Mouse (Mus musculus): Measurements from ENCODE around the gene Tango6. TPM values are rescaled to one million over a fixed set of nuclear protein-coding genes. Genes with fewer than 3 reads are reported as not detected.

The Tango6 gene
- polyA plus RNA-seq, 1 experiment from 2014 or later: 6.0 TPM

DNA sequence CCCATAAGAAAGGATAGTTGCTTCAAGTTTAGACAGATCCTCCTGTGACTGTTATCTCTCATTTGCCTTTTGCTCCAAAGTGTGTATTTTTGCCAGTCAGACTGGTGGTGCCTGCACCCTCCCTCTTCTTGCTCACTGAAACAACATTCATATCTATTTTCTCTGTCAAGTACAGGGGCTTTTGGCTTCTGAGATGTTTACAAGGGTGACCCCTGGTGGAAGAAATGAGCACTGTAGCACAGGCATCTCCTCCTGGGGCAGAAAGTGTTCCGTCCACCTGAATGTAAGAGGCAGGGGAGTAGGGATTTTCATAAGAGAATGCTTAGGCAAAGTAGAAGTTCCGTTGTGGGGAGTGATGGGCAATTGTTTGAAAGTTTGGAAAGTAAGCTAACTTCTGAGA, 35.5 kb upstream of the Tango6 start:
- WGBS: 48% methylated on average over 2 of the region's 2 CpGs
- H3K9me3 ChIP-seq: no peaks in the 10 kb centered on the region
- H3K4me1 ChIP-seq (replicated peaks): no peaks in the 10 kb centered on the region
- no peak overlapping the region for H3K27ac ChIP-seq (replicated peaks)
- no peak overlapping the region for H3K4me2 ChIP-seq
- no peak overlapping the region for H3K4me3 ChIP-seq
- H3K9ac ChIP-seq: no peak overlapping the region
- H3K27me3 ChIP-seq: no peaks in the 10 kb centered on the region
- ATAC-seq (ENCODE audit: low read depth): no peak
- H3K36me3 ChIP-seq: no peaks in the 10 kb centered on the region

DNA sequence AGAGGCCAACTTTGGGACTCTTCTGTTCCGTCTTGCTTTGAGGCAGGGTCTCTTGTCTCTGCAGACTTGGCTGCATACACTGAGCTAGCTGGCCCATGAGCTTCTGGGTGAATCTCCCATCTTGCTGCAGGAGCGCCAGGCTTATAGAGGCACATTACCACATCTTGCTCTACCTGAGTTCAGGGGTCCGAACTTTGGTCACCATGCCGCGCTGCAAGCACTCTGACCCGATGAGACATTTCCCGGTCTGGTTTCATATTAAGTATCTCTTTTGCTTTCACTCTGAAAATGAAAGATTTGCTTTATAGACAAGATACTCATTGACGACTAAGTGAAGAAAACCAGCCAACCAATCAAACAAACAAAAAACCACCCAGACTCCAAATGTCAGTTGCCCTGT, 34.4 kb upstream of the Tango6 start:
- no peak overlapping the region for H3K4me3 ChIP-seq
- no peaks in the 10 kb centered on the region for H3K4me1 ChIP-seq (replicated peaks)
- 92% methylated on average over 8 of the region's 8 CpGs for WGBS
- H3K9ac ChIP-seq: no peak overlapping the region
- H3K4me2 ChIP-seq: no peak overlapping the region
- no peak overlapping the region for H3K27ac ChIP-seq (replicated peaks)
- H3K36me3 ChIP-seq: no peaks in the 10 kb centered on the region
- no peaks in the 10 kb centered on the region for H3K9me3 ChIP-seq
- ATAC-seq (ENCODE audit: low read depth): no peak
- no peaks in the 10 kb centered on the region for H3K27me3 ChIP-seq

DNA sequence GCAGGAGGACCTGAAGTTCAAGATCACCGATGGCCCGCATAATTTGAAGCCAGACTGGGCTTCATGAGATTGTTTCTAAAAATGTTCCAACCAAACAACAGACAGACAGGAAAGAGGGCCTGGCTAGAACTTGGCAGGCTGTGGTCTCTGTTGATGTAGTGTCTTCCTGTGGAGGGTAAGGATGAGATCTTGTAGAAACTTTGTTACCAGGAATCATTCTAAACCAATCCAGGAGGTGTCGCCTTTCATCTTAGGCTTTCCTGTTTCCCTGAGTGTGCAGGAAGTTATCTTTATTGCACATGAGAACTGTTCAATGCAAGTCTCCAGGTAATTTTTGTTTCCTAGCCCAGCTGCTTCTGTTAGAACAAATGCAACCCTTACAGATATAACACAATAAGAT, 30.9 kb upstream of the Tango6 start:
- no peak overlapping the region for H3K27ac ChIP-seq (replicated peaks)
- no peak overlapping the region for H3K4me3 ChIP-seq
- no peak overlapping the region for H3K4me2 ChIP-seq
- H3K9me3 ChIP-seq: no peaks in the 10 kb centered on the region
- H3K27me3 ChIP-seq: no peaks in the 10 kb centered on the region
- H3K4me1 ChIP-seq (replicated peaks): no peaks in the 10 kb centered on the region
- no peak overlapping the region for H3K9ac ChIP-seq
- WGBS: 84% methylated on average over 3 of the region's 3 CpGs
- no peak for ATAC-seq (ENCODE audit: low read depth)
- H3K36me3 ChIP-seq: no peaks in the 10 kb centered on the region

- Histone ChIP-seq H3K4me1 (replicated peaks) (no peaks in the 10 kb centered on the region), H3K27me3 (no peaks in the 10 kb centered on the region), H3K4me3 (no peak overlapping the region), H3K9me3 (no peaks in the 10 kb centered on the region), H3K36me3 (no peaks in the 10 kb centered on the region), H3K27ac (replicated peaks) (no peak overlapping the region), H3K4me2 (no peak overlapping the region), H3K9ac (no peak overlapping the region)
- ATAC-seq (ENCODE audit: low read depth): no peak
Measured at GRCm38 (mm10) chr8:106656046-106656445, 26.8 kb upstream of the Tango6 start.

DNA sequence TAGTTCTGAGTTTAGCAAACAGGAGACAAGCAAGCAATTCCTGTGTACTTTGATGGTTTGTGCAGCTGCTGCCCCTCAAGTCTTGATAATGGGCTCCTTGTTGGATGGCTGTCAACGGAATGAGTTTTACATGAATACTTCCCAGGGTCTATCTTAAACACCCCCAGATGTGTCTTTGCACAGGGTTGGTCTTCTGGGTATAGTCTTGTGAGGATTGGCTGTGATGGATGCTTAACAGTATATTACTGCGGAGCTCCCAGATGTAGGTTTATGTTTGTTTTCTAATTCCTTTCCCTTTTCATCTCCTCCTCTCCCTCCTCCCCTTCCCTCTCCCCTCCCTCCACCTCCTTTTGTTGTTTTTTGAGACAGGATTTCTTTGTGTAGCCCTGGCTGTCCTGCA, 10.1 kb upstream of the Tango6 start:
- no peaks in the 10 kb centered on the region for H3K36me3 ChIP-seq
- no peak overlapping the region for H3K9ac ChIP-seq
- H3K9me3 ChIP-seq: no peaks in the 10 kb centered on the region
- H3K4me3 ChIP-seq: no peak overlapping the region
- no peak for ATAC-seq (ENCODE audit: low read depth)
- 56% methylated on average over 2 of the region's 2 CpGs for WGBS
- H3K27me3 ChIP-seq: no peaks in the 10 kb centered on the region
- no peak overlapping the region for H3K4me2 ChIP-seq
- H3K27ac ChIP-seq (replicated peaks): no peak overlapping the region
- 0 out of 2 replicates have a peak, but pooled peaks cover 6% of the 10 kb centered on the region for H3K4me1 ChIP-seq (replicated peaks)

DNA sequence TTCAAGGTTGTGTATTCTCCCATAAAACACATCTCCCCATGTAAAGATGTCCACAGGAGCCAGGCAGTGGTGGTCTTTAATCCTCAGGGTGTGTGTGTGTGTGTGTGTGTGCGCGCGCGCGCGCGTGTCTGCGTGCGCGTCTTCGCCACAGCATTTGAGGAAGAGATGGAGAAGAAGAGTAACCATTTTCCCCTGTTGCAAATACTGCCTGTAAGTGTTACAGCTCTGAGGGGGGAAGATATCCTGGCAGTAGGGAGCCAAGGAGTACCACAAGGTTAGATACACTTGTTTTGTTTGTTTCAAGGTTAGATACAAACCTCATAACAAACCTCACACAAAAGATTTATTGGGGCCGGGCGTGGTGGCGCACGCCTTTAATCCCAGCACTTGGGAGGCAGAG, 8.6 kb upstream of the Tango6 start:
- H3K9me3 ChIP-seq: no peaks in the 10 kb centered on the region
- no peak overlapping the region for H3K4me3 ChIP-seq
- H3K9ac ChIP-seq: no peak overlapping the region
- no peak overlapping the region for H3K4me2 ChIP-seq
- ATAC-seq (ENCODE audit: low read depth): no peak
- H3K27me3 ChIP-seq: no peaks in the 10 kb centered on the region
- H3K4me1 ChIP-seq (replicated peaks): 0 out of 2 replicates have a peak, but pooled peaks cover 6% of the 10 kb centered on the region
- H3K36me3 ChIP-seq: no peaks in the 10 kb centered on the region
- H3K27ac ChIP-seq (replicated peaks): no peak overlapping the region
- WGBS: 98% methylated on average over 15 of the region's 15 CpGs

GRCm38 (mm10) chr8:106674894-106675293, 8.0 kb upstream of the Tango6 start:
- no peak for ATAC-seq (ENCODE audit: low read depth)
- Histone ChIP-seq H3K4me2 (no peak overlapping the region), H3K27ac (replicated peaks) (no peak overlapping the region), H3K9ac (no peak overlapping the region), H3K4me1 (replicated peaks) (0 out of 2 replicates have a peak, but pooled peaks cover 6% of the 10 kb centered on the region), H3K9me3 (no peaks in the 10 kb centered on the region), H3K36me3 (no peaks in the 10 kb centered on the region), H3K4me3 (no peak overlapping the region), H3K27me3 (no peaks in the 10 kb centered on the region)
- WGBS: 80% methylated on average over 8 of the region's 8 CpGs

- Histone ChIP-seq H3K9me3 (no peaks in the 10 kb centered on the region), H3K27ac (replicated peaks) (no peak overlapping the region), H3K36me3 (no peaks in the 10 kb centered on the region), H3K4me1 (replicated peaks) (peaks cover 3% of the 10 kb centered on the region; the same call in 1 of the 2 replicates), H3K9ac (no peak overlapping the region), H3K4me3 (no peak overlapping the region), H3K27me3 (no peaks in the 10 kb centered on the region), H3K4me2 (no peak overlapping the region)
- WGBS: 92% methylated on average over 4 of the region's 4 CpGs
- ATAC-seq (ENCODE audit: low read depth): no peak
Measured at GRCm38 (mm10) chr8:106684387-106684786, 1.5 kb downstream of the Tango6 start.

DNA sequence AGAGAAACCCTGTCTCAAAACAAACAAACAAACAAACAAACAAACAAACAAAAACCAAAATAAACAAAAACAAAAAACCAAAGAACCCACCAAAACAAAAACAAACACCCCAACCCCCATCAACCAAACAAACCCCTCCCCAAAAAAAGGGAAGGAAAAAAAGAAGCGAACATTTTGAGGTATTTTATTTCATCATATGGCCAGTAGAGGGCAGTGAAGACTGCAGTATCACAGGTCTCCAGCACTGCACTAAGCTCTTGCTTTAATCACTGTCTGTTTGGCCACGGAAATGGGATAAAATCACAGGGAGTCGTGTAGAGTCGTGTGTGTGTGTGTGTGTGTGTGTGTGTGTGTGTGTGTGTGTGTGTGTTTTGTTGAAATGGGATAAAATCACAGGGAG, 4.6 kb downstream of the Tango6 start:
- H3K9me3 ChIP-seq: no peaks in the 10 kb centered on the region
- peak; percentile 52; the same call in 1 of the 2 replicates for ATAC-seq (ENCODE audit: low read depth)
- no peak overlapping the region for H3K4me2 ChIP-seq
- 2% methylated on average over 4 of the region's 4 CpGs for WGBS
- no peaks in the 10 kb centered on the region for H3K36me3 ChIP-seq
- no peak overlapping the region for H3K27ac ChIP-seq (replicated peaks)
- H3K27me3 ChIP-seq: no peaks in the 10 kb centered on the region
- peaks cover 3% of the 10 kb centered on the region; the same call in 1 of the 2 replicates for H3K4me1 ChIP-seq (replicated peaks)
- no peak overlapping the region for H3K9ac ChIP-seq
- H3K4me3 ChIP-seq: no peak overlapping the region

GRCm38 (mm10) chr8:106697748-106698248, 14.9 kb downstream of the Tango6 start:
- Histone ChIP-seq H3K4me3 (no peak overlapping the region), H3K9me3 (no peaks in the 10 kb centered on the region; the same call in 1 of the 2 replicates), H3K4me2 (no peak overlapping the region), H3K9ac (no peak overlapping the region), H3K36me3 (peaks cover 43% of the 10 kb centered on the region), H3K27ac (replicated peaks) (no peak overlapping the region), H3K27me3 (no peaks in the 10 kb centered on the region), H3K4me1 (replicated peaks) (no peaks in the 10 kb centered on the region)
- 85% methylated on average over 3 of the region's 3 CpGs for WGBS
- ATAC-seq (ENCODE audit: low read depth): no peak

GRCm38 (mm10) chr8:106699588-106699987, 16.7 kb downstream of the Tango6 start:
- H3K9ac ChIP-seq: no peak overlapping the region
- no peak overlapping the region for H3K4me3 ChIP-seq
- no peaks in the 10 kb centered on the region for H3K27me3 ChIP-seq
- no peak overlapping the region for H3K27ac ChIP-seq (replicated peaks)
- H3K9me3 ChIP-seq: no peaks in the 10 kb centered on the region; the same call in 1 of the 2 replicates
- H3K36me3 ChIP-seq: peaks cover 43% of the 10 kb centered on the region
- no peak overlapping the region for H3K4me2 ChIP-seq
- ATAC-seq (ENCODE audit: low read depth): no peak
- WGBS: 75% methylated on average over 5 of the region's 5 CpGs
- H3K4me1 ChIP-seq (replicated peaks): no peaks in the 10 kb centered on the region; the same call in 1 of the 2 replicates

DNA sequence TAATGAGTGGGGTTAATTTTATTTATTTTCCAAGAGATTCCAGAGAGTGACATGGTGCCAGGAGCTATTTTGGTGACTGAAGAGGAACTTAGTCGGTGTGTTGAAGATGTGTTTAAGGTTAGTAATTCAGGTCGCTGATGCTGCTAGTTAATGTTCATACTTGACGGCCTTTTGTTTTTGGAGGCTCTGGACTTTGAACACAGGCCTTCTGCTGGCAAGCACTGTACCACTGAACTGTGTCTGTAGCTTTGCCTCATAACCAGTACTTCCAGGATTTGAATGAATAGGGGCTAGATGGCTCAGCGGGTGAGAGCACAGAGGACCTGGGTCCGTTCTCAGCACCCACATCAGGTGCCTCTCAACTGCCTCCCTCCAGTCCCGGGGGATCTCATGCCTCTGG, 17.3 kb downstream of the Tango6 start:
- Histone ChIP-seq H3K9ac (no peak overlapping the region), H3K4me1 (replicated peaks) (peaks cover 3% of the 10 kb centered on the region; the same call in 1 of the 2 replicates), H3K27me3 (no peaks in the 10 kb centered on the region), H3K9me3 (no peaks in the 10 kb centered on the region; the same call in 1 of the 2 replicates), H3K4me3 (no peak overlapping the region), H3K27ac (replicated peaks) (no peak overlapping the region), H3K36me3 (peaks cover 43% of the 10 kb centered on the region), H3K4me2 (no peak overlapping the region)
- ATAC-seq (ENCODE audit: low read depth): no peak
- 93% methylated on average over 6 of the region's 6 CpGs for WGBS

DNA sequence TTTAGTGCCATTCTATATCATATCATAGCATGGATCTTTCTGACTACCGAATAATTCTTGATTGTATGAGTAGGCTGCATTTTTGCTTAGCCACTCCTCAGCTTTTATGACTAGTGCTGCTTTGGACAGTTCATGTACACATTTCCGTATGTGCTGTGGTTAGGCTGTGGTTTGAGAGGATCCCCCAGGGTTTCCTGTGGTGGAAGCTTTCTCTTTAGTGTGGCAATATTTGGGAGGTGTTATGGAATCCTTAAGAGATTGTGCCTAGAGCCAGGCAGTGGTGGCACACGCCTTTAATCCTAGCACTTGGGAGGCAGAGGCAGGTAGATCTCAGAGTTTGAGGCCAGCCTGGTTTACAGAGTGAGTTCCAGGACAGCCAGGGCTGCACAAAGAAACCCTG, 18.5 kb downstream of the Tango6 start:
- 88% methylated on average over 3 of the region's 3 CpGs for WGBS

More for the DNA sequence above, 18.5 kb downstream of the Tango6 start:
- H3K27ac ChIP-seq (replicated peaks): no peak overlapping the region
- no peaks in the 10 kb centered on the region for H3K27me3 ChIP-seq
- no peak overlapping the region for H3K9ac ChIP-seq
- no peak overlapping the region for H3K4me3 ChIP-seq
- H3K36me3 ChIP-seq: peaks cover 36% of the 10 kb centered on the region
- ATAC-seq (ENCODE audit: low read depth): no peak
- no peaks in the 10 kb centered on the region; the same call in 1 of the 2 replicates for H3K9me3 ChIP-seq
- peaks cover 8% of the 10 kb centered on the region; the same call in 1 of the 2 replicates for H3K4me1 ChIP-seq (replicated peaks)
- H3K4me2 ChIP-seq: no peak overlapping the region

Data from neural tube, embryonic 13.5 days (tissue).